Mouse (Mus musculus): ENCODE measurements around the gene Nxpe3.

Nxpe3 gene

GRCm38 (mm10) chr16:55809779-55810514 lies 85.1 kb downstream of the Nxpe3 start:
- DNase-seq (ENCODE audit: low spot score), result no peak

- DNase-seq (ENCODE audit: low spot score), result no peak
These were observed 85.7 kb downstream of the Nxpe3 start for GRCm38 (mm10) chr16:55809345-55809744.

GRCm38 (mm10) chr16:55807505-55807932 lies 87.6 kb downstream of the Nxpe3 start:
- no peak for DNase-seq (ENCODE audit: low spot score)

DNA sequence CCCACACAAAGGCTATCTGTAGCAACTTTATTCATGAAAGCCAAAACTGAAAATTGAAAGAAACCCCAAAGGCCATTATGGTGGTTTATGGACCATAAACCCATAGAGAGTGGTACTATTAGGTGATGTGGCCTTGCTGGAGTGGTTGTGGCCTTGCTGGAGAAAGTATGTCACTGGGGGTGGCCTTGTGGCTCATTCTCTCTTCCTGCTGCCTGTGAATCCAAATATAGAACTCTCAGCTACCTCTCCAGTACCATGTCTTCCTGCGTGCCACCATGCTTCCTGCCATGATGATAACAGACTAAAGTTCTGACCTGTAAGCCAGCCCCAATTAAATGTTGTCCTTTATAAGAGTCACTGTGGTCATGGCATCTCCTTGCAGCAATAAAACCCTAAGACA lies 90.3 kb downstream of the Nxpe3 start:
- DNase-seq (ENCODE audit: low spot score), result no peak

- no peak for DNase-seq (ENCODE audit: low spot score)
These were observed 93.5 kb downstream of the Nxpe3 start for GRCm38 (mm10) chr16:55801629-55802028.

GRCm38 (mm10) chr16:55798845-55799244 lies 96.2 kb downstream of the Nxpe3 start:
- no peak for DNase-seq (ENCODE audit: low spot score)

- DNase-seq (ENCODE audit: low spot score), result no peak
These were observed 104.8 kb downstream of the Nxpe3 start for GRCm38 (mm10) chr16:55790326-55790725.
